Mouse (Mus musculus): ENCODE results near the gene Adam10.

The Adam10 gene

GRCm38 (mm10) chr9:70816701-70817305 is 138.0 kb downstream of the Adam10 start:
- POLR2A ChIA-PET: interaction anchor here in 3 of 4 experiments (0.6 to 3.4 kb wide), 20 partner anchors 9 to 1662 kb away, joined by 3 to 17 read pairs (median 4); no protein-coding TSS in a partner anchor
- CTCF ChIA-PET: interaction anchor here in 2 of 4 experiments (0.6 to 0.7 kb wide), 2 partner anchors 26 to 309 kb away, joined by 3 to 6 read pairs; no protein-coding TSS in a partner anchor

- POLR2A ChIA-PET: interaction anchor here in 3 of 4 experiments (0.9 to 3.4 kb wide), 14 partner anchors 10 to 540 kb away, joined by 3 to 17 read pairs (median 4); no protein-coding TSS in a partner anchor
- CTCF ChIA-PET: interaction anchor here in 1 of 4 experiments (0.7 kb wide), 1 partner anchor 26 kb away, joined by 3 read pairs; no protein-coding TSS in a partner anchor
These were observed 138.6 kb downstream of the Adam10 start for GRCm38 (mm10) chr9:70817396-70817795.

- POLR2A ChIA-PET: interaction anchor here in 2 of 4 experiments (0.6 to 1.1 kb wide), 3 partner anchors 35 to 130 kb away, joined by 3 read pairs; no protein-coding TSS in a partner anchor
These were observed 139.9 kb downstream of the Adam10 start for GRCm38 (mm10) chr9:70818739-70819138.

DNA sequence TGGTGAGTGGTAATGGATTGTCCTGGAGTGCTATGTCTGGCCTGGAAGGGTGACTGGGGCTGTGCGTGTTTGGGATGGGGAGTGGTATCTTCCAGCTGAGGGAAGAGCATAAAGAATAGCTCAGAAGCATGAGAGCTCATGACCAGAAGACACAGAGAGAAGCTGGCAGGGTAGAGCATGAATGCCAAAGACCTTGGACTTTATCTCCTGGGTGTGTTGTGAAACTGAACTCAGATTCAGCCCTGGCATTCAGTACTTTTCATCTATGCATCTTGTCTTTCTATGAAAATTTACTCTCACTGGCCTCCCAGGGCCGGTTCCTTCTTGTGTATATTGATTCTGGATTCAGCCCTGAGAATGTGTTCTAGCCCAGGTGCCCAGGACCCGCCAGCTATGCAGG is 145.3 kb downstream of the Adam10 start:
- ChIA-PET POLR2A (no interaction called here), CTCF (no interaction called here)

More at GRCm38 (mm10) chr9:70818739-70819138, 139.9 kb downstream of the Adam10 start:
- CTCF ChIA-PET: no interaction called here

DNA sequence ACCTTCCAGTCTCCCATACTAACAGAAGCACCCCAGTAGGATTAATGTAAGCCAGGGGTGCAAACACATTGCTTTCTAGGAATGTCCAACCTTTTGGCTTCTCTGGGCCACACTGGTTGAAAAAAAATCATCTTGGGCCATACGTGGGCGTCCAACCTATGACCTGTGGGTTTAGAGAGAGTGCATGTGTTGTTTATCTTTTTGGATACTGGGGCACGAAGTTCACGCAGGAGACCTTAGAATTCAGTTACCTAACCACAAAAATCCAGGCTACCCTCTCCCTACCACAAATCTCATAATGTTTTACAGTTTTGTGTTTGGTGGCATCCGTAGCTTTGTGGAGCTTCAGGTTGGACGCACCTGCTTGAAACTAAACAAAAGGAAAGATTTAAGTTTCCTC is 149.1 kb downstream of the Adam10 start:
- CTCF ChIA-PET: interaction anchor here in 2 of 4 experiments (0.6 kb wide), 2 partner anchors 102 to 475 kb away, joined by 3 to 4 read pairs; no protein-coding TSS in a partner anchor
- POLR2A ChIA-PET: interaction anchor here in 1 of 4 experiments (1.1 kb wide), 1 partner anchor 8 kb away, joined by 3 read pairs; no protein-coding TSS in a partner anchor
